Mouse (Mus musculus) erythroblast, adult 5-6 weeks (primary cell): Measurements from ENCODE around the gene Acr. TPM values are rescaled to one million over a fixed set of nuclear protein-coding genes. Genes with fewer than 3 reads are reported as not detected.

Experiments
- ATAC-seq: replicated peaks from 2 replicates; pipeline ENCODE4 v1.8.0; 2016; ENCODE audit warnings: moderate number of reproducible peaks, mild to moderate bottlenecking, moderate TSS enrichment, inconsistent platforms; ENCODE audit not compliant: poor library complexity, low FRiP score, severe bottlenecking
- total RNA-seq, 2 experiments: library from RNA; stranded (forward) in 1 of 2; stranded (reverse) in 1 of 2; fragments of 150-400 nt in 1 of 2; fragments of 200-764, 138-1000 nt in 1 of 2; gene quantifications; 2 replicates each; pipeline versions ENCODE4 v1.2.3 to v1.2.4; 2015 to 2017; ENCODE audit warnings: low replicate concordance in 2 of 2

The Acr gene
- total RNA-seq (2015; ENCODE audit: low replicate concordance) (not detected in 2 replicates), total RNA-seq (2017; ENCODE audit: low replicate concordance) (not detected in 2 replicates)

DNA sequence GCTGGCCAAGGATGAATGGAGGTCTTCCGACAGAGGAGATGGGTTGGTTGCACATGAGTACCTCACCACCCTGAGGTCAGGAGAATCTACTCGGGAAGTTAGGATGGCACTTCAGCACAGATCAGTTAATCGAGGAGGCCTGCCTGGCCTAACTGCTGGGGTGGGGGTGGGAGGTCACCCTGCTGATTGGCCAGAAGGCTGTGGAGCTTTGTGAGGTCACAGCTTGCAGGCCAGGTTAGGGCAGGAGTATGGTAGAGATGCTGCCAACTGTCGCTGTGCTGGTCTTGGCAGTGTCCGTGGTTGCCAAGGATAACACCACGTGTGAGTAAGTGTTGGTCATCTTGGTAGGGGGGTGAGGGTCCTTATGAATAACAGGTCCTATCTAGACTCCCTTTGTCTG is at the start of gene Acr:
Gene Acr, plus strand, starts transcription at position 213 of the 400 bp plus-strand sequence.
- no peak for ATAC-seq

DNA sequence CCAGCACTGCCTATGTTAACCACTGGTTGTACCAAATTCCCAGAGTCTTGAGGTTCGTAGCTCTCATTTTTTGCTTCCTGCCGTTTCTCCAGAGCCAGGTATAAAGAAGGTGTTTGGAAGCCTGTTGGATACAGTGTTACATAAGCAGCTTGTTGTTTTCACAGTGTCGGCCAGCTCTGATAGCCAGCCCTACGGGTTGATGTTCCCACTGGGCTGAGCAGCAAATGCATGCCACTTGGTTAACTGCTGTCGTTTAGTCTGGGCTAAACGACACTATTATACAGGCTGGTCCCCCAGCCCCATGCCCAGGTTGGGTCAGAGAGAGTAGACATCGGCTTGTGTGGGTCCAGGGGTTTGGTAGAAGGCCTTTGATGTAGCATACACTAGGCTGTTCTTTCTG is 46.2 kb upstream of the Acr start:
- no peak for ATAC-seq

DNA sequence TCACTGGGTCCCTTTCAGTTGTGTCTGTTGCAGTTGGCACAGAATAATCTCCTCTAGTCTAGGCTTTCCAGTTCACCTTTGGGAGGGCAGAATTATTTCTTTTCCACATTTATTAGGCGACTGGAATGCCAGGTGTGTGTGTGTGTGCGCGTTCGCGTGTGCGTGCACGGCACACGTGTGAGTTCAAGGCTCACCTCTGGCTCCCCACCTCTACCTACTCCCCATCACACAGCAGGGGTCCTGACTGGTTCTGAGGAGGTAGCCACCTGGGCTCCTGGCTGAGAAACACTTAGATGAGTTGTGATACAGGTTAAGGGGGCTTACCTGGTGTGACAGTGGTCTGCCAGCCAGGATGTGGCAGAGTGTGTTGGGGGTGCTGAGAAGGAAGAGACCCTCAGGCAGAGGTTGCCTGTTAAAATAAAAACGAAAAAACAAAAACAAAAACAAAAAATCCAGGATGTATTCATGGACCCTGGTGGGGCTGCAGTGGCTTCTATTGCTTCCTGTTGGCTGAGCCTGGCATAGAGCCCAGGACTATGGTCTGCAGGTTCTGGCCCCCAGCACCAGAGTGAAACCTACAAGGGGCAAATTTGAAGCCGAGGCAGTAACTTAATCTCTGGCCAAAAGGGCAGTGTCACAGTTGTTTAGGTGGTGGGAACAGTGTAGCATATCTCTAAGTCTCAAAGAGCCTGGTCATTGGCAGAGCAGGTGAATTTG is 45.4 kb upstream of the Acr start:
- ATAC-seq: no peak

DNA sequence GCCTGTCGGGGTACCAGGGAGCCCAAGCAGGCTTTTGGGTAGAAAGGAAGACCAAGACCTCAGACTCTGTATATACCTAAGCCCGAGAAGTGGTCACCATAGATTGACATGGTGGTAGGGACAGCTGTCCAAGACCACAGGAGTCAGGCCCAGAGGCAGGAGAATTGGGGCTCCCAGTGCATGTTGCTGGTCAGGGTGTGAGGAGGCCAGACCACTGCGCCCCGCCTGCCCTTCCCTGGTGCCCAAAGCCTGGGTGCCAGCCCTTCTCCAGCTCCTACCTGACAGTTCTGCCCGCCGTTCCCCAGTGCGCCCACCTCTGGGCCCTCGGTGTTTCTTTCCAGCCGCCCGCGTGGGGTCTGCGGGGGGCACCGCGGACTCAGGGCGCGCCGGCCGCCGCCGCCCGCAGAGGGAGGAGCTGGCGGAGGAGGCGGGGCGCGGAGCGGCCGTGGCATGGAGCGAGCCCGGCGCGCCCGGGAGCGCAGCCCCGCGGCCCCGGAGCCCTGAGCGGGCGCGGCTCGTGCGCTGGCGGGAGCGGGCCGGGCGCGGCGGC is 44.8 kb upstream of the Acr start:
- ATAC-seq: no peak

DNA sequence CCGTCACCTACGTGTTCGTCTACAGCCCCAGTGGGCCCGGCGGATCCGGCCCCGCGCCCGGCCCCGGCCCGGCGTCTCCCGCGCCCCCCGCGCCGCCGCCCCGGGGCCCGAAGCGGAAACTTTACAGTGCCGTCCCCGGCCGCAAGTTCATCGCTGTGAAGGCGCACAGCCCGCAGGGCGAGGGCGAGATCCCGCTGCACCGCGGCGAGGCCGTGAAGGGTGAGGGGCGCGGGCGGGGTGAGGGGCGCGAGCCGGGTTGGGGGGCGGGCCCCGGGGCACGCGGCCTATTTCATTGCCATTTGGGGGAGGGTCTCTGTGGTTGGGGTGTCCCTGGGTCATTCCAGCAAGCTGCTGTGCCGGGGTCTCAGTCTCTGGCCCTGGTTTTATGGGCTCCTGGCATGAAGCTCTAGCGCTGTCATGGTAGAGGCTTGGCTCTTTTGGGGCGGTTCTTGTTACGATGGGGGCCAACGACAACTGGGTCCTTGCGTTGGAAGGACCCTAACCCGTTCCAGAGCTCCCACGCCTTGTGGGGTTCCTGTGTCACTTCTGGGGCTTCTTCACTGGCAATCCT is 44.0 kb upstream of the Acr start:
- no peak for ATAC-seq

DNA sequence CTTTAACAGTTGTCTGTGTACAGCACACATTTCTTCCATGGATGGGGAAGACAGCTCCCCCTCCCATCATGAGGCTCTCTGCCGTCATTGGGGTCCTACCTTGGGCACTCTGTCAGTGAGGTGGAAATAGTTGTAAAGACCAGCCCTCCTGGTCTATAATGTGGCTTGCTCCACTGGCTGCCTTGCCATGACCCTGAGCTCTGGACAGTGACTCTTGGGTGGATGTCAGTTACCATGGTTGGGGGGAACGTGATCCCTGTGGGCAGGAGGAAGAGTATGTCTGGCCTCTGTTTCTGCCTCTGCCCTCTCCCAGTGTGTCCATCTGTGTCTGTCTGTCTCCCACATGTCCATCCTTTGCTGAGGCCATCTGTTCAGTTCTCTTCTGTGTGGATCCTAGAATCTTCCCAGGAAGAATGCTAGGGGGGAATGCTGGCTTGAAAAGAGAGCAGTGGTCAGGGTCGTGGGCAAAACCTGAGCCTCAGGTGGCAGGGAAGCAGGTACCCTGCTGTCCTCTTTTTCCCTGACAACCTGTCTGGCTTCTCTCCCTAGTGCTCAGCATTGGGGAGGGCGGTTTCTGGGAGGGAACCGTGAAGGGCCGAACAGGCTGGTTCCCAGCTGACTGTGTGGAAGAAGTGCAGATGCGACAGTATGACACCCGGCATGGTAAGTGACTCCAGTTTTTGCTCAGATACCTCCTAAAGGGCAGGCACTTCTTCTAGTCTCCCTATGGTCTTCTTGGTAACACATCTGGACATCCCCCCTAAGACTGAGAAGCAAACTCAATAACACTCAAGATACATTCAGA is 43.3 kb upstream of the Acr start:
- no peak for ATAC-seq

DNA sequence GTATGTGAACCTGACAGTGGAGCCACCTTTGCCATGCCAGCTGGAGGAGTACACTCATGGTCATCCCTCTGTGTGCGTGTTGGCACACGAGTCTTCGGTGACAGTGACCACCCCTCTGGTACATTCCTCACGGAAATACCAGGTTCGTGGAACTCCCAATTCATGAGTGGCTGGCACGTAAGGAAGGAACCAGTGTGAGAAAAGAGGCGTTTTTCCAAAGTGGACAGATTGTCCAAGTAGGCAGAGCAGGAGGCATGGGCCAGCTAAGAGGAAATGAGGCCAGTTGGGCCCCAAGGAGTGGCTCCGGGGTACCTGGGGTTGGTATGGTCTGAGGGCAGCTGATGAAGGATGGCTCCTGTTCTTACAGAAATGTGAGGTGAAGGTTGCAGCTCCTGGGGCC is 42.7 kb upstream of the Acr start:
- no peak for ATAC-seq

DNA sequence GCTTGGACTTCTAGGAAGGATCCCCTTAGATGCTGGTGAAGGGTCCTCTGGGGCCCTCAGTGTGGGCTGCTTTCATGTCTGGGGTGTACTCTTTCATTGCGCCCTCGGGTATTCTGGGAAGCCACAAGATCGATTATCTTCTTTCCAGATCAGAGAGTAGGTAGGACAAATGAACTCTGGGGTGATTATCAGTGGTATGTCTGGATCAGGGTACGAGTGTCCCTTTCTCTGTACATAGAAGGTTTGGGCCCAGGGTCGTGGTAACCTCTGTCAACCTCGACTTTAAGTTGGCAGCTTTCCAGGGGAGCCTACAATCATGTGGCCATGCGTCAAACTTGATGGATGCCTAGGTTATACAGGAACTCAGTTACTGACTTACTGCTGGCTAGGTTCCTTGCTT is 42.2 kb upstream of the Acr start:
- ATAC-seq: no peak

DNA sequence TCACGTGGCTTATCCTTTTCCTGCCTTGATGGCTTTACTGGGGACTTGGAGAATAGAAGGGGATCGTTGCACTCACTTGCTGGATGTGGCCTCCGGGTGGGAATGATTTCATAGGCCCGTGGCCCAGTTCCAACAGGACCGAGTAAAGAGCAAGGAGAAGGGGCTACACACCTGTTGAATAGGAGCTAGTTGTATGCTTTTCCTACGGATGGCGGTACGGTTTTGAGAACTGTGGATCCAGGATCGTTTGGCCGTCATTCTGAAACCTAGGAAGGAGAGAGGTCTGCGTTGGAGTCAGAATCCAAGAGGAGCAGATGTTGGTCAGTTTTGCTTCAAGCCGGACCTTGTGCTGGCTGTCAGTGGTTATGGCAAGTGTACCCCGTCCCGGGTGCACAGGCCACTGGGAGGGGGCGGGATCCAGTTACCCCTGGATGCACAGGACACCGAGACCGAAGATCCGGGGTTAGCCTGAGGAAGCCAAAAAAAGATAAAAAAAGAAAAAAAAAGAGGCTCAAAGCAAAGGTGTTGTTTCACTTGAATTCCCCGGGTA is 41.3 kb upstream of the Acr start:
- no peak for ATAC-seq

DNA sequence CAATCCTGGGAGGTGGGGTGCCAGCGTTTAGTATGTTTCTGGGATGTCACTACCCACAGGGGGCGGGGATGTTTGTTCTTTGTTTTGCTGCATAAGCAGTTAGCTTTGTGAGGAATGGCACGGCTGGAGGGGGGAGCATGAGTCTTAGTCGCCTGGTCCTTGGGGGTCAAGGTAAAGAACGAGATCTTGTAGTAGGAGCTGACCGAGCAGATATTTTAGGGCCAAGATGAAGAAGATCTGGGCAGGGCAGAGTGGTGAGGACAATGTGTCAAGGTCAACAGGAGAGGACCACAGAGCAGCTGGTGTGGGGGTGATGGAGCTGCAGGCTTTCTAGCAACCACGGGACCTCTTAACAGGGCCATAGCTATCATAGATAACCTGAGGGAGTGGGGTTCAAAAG is 40.7 kb upstream of the Acr start:
- ATAC-seq: no peak

DNA sequence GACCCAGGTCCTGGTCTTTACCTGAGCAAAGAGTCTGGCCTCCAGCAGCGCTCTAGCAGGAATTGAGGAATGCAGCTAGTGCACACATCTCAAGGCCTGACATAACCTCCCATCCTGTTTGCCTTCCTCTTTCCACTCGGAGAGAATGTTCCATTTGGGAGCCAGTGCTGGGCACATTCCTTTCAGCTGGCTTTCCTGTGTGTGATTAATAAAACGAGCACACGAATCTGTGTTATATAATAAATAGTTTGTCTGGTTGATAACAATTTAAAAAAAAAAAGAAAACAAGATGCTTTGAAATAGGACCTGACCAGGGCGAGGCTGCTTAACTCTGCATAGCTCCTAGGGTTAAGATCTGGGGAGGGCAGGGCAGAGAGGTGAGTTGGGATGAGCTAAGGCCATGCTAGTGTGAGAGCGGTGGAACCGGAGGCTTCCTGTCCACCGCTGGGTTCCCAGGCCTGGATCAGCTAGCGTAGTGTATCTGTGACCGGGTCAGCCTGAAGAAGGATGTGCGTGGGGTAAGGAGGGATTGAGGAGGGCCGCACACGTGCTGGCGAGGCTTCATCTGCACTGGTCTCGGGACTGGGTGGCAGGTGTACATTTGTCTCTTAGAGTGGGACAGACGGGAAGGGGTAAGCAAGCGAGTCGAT is 39.8 kb upstream of the Acr start:
- no peak for ATAC-seq

DNA sequence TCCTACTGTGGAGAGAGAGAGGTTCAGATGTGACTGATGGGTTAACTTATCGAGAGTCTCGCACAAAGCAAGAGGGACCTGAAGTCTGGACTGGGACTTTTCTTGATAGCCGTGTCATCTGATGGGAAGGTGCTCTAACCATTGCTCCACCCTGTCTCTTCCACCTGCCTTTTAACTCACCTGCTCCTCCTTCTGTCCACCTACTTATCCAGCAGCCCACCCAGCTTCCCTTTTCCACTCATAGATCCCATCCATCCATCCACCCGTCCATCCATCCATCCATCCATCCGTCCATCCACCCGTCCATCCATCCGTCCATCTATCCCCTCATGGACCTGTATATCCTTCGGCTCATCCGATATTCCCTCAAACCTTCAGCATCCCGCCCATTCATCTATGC is 39.2 kb upstream of the Acr start:
- no peak for ATAC-seq

DNA sequence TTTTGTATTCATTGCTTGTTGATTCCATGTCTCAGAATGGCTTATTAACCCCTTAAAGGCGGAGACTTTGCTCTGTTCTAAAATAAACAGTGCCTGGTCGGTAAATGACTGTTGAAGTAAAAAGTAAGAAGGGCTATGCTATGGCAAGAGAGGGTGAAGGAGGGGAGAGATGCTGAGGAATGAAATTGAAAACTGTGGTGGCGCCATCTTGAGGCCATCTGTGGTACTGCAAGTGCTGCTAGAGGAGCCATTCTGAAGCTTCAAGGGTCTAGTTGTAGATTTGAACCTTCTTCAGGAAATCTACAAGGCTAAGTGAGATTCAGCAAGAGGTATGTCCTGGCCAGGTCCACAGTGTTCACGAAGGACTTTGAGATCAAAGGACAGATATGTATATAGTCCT is 37.8 kb upstream of the Acr start:
- ATAC-seq: peak; percentile 34; the same call in 1 of the 2 replicates

DNA sequence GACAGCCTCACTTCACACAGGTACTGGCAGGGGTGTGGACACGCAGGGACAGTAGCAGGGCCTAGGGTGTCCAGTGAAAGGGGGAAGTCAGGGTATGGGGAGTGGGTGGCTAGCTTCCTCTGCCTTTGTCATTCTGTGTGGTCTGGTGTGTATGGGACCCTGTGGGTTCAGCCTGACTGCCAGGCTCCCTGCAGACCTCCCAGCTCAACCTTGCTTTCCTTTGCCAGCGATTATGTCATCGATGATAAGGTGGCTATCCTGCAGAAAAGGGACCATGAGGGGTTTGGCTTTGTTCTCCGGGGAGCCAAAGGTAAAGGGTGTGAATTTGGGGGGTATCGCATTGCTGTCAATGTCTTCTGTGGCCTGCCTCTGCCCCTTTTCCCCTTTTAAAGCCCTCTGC is 36.7 kb upstream of the Acr start:
- ATAC-seq: no peak

DNA sequence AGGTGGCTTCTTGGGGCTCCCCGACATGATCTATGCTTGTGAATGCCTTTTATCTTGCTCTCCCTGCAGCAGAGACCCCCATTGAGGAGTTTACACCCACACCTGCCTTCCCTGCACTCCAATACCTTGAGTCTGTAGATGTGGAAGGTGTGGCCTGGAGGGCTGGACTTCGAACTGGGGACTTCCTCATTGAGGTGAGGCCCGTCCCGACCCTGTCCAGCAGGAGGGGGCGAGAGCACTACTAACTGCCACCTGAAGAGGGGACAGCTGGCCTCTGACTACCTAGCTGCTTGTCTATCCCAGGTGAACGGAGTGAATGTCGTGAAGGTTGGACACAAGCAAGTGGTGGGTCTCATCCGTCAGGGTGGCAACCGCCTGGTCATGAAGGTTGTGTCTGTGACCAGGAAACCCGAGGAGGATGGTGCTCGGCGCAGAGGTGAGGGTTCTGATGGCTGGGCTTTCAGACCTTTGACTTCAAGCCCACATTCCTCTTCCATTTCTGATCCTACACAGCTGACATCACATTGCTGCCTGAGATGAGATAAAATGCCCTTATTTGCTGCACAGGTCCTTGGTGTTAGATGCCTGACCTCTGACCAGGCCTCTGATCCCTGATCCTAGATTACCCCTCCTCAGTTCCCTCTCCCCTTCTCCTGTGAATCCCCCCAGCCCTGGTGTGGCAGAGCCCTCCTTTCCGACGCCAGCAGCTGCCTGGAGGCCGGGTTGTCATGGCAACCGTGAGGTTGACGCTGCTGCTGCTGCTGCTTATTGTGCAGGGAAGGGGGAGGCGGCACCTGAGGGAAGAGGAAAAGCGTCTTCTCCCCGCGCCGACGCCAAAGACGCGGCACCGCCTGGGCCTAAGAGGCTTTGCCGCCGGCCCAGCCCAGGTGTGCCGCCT is 35.9 kb upstream of the Acr start:
- no peak for ATAC-seq

DNA sequence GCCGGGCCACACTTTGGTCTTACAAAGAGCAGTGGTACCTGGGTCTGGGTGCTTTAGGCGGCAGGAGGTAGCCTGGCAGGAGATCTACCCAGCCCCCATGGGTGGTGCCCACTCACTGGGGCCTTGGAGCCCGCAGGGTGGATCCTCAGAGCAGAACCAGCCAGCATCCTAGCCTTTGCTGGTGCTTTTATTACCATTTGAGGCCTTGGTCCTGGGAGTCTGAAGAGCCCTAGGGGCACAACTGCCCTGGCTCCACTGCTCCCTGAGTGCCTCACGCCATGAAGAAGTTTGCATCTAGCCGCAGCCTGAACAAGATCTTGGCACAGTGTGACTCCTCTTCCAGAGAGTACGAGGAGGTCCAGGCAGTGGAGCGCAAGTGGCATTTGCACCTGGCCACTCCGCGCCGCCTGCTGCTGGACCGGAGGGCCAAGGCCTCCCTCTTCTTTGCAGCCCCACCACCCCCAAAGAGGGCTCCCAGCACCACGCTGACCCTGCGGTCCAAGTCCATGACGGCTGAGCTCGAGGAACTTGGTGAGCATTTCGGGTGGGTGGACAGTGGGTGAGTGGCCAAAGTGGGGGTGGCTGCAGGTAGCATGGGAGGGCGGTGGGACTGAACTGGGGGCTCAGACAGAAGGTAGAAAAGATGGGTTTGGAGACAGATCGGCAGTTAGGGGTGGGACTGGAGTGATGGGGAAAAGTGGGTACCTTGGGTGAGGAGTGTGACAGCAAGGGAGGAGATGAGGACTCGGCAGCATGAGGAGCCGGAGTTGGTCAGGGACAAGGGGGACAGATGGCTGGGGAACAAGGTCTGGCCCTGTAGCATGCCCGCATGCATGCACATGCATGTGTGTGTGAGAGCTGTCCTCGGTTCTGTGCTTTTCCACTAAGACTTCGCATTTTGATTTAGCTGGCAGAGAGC is 34.9 kb upstream of the Acr start:
- no peak for ATAC-seq

DNA sequence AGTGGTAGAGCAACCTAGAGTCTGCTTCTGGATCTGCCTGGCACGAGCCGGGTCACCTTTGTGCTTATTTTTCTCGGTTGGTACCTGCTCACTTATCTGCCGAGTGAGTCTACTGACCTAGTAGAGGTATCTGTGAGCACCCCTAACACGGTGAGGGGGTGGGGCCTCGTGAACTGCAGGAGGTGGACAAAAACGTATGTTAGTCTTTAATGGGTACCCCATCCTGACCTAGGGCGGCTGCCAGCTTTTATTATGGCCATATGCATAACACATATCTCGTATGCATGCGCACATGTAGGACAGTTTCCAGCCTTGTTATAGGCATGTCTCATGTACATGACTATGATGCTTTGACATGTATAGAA is 34.3 kb upstream of the Acr start:
- ATAC-seq: no peak

DNA sequence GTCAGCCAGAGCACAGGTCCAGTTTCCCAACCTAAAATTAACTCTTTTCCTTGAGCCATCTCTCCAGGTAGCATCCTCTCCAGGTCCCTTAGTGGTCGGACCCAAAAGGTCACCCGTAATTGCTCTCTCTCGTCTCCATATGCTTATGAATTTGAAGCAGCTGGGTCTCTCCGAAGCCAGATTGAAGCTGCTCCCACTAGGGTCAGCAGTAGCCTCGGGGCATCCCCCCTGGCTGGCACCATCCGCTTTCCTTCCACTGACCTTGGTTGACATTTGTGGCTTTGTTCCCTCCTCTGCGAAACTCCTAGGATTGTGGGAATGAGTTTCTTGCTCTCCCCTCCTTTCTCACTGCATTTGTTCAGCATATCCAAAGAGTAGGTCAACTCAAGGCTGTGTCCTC is 24.0 kb upstream of the Acr start:
- ATAC-seq: no peak
